Mouse (Mus musculus) urinary bladder, adult 2 months (tissue): ENCODE results near the gene Sinhcaf. TPM values are rescaled to one million over a fixed set of nuclear protein-coding genes. Genes with fewer than 3 reads are reported as not detected.
A peak's percentile ranks its signal among the peaks of the same experiment; 100 is the strongest.
"Not testable (repeated sequence)": the region's sequence is repeated elsewhere in the genome, so short reads cannot be mapped to it uniquely, and the experiment has no call there.

Experiments used
- DNase-seq: peaks from one replicate; pipeline ENCODE4 v3.0.0; 2022; ENCODE audit warnings: low spot score
- polyA plus RNA-seq: library from polyadenylated mRNA; depleted of rRNA; stranded (reverse); fragments of >200 nt; gene quantifications from 2 replicates; pipeline ENCODE4 v1.2.3, GENCODE M21; 2012; rRNA removed

The Sinhcaf gene
- 17.8 and 20.9 TPM in 2 replicates for polyA plus RNA-seq

DNA sequence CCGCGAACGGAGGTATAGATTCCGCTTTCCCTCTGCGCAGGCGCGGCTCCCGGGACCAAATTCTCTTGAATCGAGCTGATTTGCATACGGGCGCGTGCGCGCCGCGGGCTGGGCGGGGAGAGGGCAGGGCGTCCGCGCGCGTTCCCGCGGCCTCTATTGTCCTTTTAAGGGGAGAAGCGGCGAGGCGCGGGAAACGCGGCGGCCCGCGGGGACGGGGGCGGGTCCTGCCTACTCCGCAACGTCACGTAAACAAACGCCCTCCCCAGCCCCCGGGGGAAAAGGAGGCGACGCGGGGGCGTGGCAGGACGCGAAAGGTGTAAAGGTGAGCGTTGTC lies at the start of gene Sinhcaf:
Gene Sinhcaf (minus strand): TSS at position 59 of the 334 bp plus-strand sequence.
- DNase-seq: peak; percentile 96

DNA sequence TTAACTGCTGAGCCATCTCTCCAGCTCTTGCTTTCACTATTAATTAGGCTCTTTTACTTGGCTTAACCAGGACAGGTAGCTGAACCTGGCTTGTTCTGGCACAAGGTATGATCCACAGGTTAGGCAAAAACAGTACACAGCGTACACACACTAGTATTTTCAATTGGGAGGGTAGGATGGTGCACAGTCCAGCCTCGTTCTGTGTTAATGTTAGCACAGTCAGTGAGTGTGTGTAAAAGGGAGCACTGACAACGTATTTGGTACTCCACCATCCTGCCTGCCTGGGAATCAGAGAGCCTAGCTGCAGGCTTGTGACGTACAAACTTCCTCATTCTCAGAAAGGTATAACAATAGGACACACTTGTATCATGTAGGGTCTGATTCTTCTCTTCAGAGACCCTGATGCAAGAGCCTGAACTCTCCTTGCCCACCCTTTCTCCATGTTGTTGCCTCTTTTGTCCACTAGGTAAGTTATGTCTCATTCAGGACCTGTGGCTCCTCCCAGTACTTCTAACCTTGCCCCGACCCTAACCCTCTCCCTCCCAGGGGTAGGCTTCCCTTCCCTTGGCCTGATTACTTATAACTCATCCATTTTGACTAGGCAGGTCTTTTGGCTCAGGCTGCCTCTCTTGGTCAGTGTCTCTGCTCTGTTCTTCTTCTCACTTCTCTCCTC lies 48.2 kb upstream of the Sinhcaf start:
- DNase-seq: no peak

- DNase-seq: no peak
Observed at GRCm38 (mm10) chr6:148993117-148994077, 47.1 kb upstream of the Sinhcaf start.

DNA sequence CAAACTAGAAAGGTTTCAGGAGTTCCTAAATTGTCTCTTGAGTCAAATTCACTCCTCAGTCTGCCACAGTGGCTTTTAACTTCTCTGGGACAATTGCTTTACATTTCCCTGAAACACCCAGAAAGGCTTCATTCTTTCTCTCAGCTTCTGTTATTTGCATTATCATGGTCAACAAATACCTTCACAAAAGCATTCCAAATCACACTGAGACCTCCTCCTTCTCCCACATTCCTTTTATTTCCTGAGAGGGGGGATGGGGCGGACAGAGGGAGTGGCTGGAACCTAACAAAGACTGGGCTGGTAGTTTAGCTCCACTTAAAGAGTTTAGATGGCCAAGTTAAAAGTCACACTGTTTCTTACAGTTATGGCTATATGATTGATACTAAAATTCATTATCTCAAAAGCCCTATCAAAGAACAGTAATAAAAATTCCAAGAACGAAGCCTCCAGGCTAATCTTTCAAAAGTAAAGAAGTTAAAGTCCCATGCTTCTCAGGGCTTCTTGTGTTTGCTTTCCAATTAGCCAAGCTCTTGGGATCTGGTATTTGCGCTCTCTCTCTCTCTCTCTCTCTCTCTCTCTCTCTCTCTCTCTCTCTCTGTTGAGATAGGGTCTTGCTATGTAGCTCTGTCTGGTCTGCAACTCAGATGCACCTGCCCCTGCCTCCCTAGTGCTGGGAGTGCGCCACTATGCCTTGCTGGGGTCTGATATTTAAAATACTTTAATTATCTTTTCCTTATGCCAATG lies 46.3 kb upstream of the Sinhcaf start:
- DNase-seq: no peak

GRCm38 (mm10) chr6:148991660-148992372 lies 45.5 kb upstream of the Sinhcaf start:
- DNase-seq: no peak

DNA sequence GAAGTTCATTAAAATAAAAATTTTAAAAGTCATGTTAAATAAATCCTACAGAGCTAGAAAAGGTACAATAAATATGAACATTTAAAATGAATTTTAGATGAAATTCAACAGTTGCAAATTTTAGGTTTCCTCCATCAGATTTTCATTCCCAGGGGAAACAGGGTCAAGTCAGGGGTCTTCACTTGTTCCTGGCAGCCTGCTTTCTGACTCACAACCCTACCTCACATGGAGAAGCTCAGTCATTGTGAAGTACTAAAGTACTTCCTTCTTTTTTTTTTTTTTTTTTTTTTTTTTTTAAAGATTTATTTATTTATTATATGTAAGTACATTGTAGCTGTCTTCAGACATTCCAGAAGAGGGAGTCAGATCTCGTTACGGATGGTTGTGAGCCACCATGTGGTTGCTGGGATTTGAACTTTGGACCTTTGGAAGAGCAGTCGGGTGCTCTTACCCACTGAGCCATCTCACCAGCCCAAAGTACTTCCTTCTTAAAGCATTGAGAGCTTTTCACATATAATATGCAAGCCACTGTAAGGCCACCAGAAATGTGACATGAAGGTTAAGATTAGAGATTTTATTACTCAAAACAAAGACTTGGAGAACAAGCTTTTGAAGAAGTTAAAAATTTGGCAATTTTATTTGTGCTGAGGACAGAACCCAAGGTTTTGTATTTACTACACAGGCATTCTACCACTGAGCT lies 43.7 kb upstream of the Sinhcaf start:
- DNase-seq: not testable (repeated sequence)

DNA sequence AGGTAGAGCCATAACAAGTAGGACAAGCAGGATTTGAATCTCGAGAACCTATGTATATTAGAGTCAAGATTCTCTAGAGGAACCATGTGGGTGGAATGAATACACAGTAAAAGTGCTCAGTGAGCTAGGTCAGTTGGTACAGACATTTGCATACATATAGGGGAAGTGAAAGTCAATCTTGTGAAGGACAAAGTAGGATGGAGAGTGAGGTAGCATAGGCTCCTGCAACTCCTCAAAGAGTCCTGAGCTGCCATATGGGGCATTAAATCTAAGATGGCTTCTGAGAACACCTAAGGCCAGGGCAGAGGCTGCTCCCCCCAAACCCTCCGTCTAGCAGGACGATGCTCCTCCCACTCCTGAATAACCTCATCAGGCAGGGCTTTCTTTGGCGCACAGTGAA lies 39.7 kb upstream of the Sinhcaf start:
- DNase-seq: no peak

GRCm38 (mm10) chr6:148980495-148980894 lies 34.2 kb upstream of the Sinhcaf start:
- no peak for DNase-seq

DNA sequence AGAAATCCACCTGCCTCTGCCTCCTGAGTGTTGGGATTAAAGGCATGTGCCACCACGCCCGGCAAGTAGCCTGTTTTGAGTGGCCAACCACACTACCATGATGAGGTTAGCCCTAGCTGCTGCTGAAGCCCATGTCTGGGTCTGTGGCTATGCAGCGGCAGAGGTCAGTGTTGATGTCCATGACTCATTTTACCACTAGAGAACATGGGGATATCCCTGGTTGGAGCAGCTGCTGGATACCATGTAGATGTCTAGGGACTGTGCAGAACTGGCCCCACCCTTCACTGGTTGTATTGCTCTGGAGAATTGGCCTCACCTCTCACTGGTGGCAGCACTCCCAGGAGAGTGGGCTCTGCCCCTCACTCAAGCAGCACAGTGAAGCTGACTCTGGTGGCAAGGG lies 28.8 kb upstream of the Sinhcaf start:
- no peak for DNase-seq

- no peak for DNase-seq
Observed at GRCm38 (mm10) chr6:148972891-148973290, 26.6 kb upstream of the Sinhcaf start.

DNA sequence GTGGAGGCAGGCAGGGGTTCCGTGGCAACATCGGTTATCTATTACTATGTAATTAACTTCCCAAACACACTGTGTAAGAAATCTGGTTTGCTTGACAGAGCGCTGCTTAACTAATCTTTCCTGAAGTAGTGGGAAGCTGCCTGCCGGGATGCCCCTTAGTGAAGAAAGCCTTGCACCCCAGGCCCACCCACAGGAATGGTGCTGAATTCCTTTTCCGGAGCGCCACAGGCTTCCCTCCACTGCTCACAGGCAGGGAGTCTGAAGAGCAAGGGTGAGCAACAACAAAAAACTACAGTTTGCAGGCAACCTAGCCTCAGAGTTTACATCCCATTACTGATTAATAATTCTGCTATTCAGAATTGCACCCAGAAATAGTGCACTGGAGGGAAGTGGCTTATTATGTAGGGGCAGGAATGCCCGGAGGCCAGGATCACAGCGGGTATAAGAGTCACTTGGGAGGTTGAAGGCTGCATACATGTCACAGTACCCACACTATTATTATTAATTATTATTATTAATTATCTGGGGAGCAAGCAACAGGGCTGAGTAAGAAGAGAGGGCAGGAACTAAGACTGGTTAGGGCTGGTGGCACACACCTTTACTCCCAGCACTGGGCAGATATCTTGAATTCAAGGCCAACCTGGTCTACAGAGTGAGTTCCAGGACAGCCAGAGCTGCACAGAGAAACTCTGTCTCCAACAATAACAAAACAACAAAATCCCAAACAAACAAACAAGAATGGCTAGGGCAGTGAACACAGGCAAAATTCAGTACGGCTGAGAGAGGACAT lies 26.0 kb upstream of the Sinhcaf start:
- no peak for DNase-seq

- DNase-seq: no peak
Observed at GRCm38 (mm10) chr6:148971385-148971940, 25.2 kb upstream of the Sinhcaf start.

GRCm38 (mm10) chr6:148961285-148961684 lies 15.0 kb upstream of the Sinhcaf start:
- no peak for DNase-seq

GRCm38 (mm10) chr6:148959540-148960238 lies 13.4 kb upstream of the Sinhcaf start:
- DNase-seq: no peak

- no peak for DNase-seq
Observed at GRCm38 (mm10) chr6:148958712-148959111, 12.4 kb upstream of the Sinhcaf start.

- no peak for DNase-seq
Observed at GRCm38 (mm10) chr6:148957046-148957445, 10.8 kb upstream of the Sinhcaf start.

- DNase-seq: no peak
Observed at GRCm38 (mm10) chr6:148955641-148956420, 9.6 kb upstream of the Sinhcaf start.

GRCm38 (mm10) chr6:148946881-148947405 lies 676 bp upstream of the Sinhcaf start:
- no peak for DNase-seq
